Mouse (Mus musculus) adrenal gland, adult (tissue): ENCODE measurements around the gene Fcgr2b.
A peak's percentile ranks its signal among the peaks of the same experiment; 100 is the strongest.

Experiments
- DNase-seq, 2 experiments: peaks; one replicate each; pipeline ENCODE4 v3.0.0; 2022 to 2023; ENCODE audit warnings: low spot score in 1 of 2; ENCODE audit not compliant: inconsistent age in 2 of 2

The Fcgr2b gene

GRCm38 (mm10) chr1:170928467-170928866 lies 47.9 kb downstream of the Fcgr2b start:
- no peak for DNase-seq

GRCm38 (mm10) chr1:170927378-170927777 lies 49.0 kb downstream of the Fcgr2b start, which contains the start of gene Fcrla:
Fcrla (minus strand) TSS chr1:170927583.
- DNase-seq = no peak

GRCm38 (mm10) chr1:170926941-170927340 lies 49.4 kb downstream of the Fcgr2b start:
- peak; percentile 34 to 73 for DNase-seq

GRCm38 (mm10) chr1:170924485-170924884 lies 51.9 kb downstream of the Fcgr2b start:
- peak in 1 of 2 experiments; percentile 35 for DNase-seq

- no peak for DNase-seq
Observed at GRCm38 (mm10) chr1:170919308-170919707, 57.0 kb downstream of the Fcgr2b start.

- no peak for DNase-seq
Observed at GRCm38 (mm10) chr1:170915657-170916056, 60.7 kb downstream of the Fcgr2b start.

- DNase-seq = no peak
Observed at GRCm38 (mm10) chr1:170912891-170913615, 63.3 kb downstream of the Fcgr2b start, which contains the start of gene Fcrlb. Fcrlb (minus strand) TSS chr1:170912941.

GRCm38 (mm10) chr1:170911907-170912660 lies 64.3 kb downstream of the Fcgr2b start:
- peak; percentile 43 to 76 for DNase-seq
